Mouse (Mus musculus): Measurements from ENCODE around the gene Mrpl44. TPM values are rescaled to one million over a fixed set of nuclear protein-coding genes. Genes with fewer than 3 reads are reported as not detected.

Mrpl44 gene
- total RNA-seq, 2 experiments from 2014 or later = 24.8 to 26.4 TPM

DNA sequence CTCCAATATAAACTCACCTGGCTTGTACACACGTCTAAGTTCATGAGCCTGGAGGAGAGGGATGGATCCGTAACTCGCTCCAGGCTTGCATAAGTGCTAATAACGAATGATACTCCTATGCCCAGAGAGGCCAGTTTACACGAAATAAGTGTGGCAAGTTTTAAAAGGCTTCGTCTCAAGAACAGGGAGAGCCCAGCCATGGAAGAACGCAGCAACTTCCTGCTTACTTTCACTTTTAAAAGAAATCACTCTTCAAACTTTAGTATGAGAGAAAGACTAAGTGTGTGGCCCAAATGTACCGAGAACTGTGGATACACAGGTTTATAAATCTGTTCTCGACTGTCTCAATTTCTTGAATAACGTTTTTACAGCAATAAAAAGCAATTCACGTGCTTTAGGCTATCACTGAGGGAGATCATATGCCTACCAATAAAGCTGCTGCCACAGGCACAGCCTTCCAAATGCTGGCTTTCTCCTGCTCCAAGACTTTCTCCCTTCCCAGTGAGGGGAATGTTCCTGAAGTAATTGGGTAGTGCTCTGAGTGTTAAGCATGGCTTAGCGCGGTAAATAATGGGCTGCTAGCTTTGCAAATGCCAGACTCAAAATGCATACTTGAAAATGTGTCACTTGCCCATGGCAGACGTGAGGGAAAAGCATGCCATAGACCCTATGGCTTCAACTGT lies 48.3 kb downstream of the Mrpl44 start:
- DNase-seq (ENCODE audit: low spot score in 2 of 2) = no peak
- intact Hi-C loops (cut with DNase I) = loop anchor here (5.0 kb wide), 1 partner anchor 33 kb away; no protein-coding TSS in a partner anchor

Other genes with a start within 250 kb of the Mrpl44 start
- 1 to 10 TPM; 1.7 to 2.7 TPM for gene Ap1s3, start 104.0 kb upstream of the Mrpl44 start, total RNA-seq (2021)
- gene Wdfy1, start 125 bp downstream of the Mrpl44 start, total RNA-seq (2021) = 10 to 100 TPM; 39.3 to 42.0 TPM
- 100 to 1,000 TPM; 161 to 167 TPM for gene Serpine2, start 85.2 kb downstream of the Mrpl44 start, total RNA-seq (2021)

Data from left cerebral cortex, postnatal 14 days (tissue).